Mouse (Mus musculus): ENCODE results near the gene Ccdc78.

Gene Ccdc78

GRCm38 (mm10) chr17:25834595-25835222, 48.3 kb downstream of the Ccdc78 start:
- peak in 1 of 2 experiments; percentile 32 for DNase-seq

- no peak for DNase-seq
These were observed 48.9 kb downstream of the Ccdc78 start for GRCm38 (mm10) chr17:25835301-25835700.

- DNase-seq = peak in 1 of 2 experiments; percentile 12
These were observed 49.4 kb downstream of the Ccdc78 start for GRCm38 (mm10) chr17:25835816-25836215.

- peak in 1 of 2 experiments; percentile 60 for DNase-seq
These were observed 50.2 kb downstream of the Ccdc78 start for GRCm38 (mm10) chr17:25836397-25837075.

- no peak for DNase-seq
These were observed 50.7 kb downstream of the Ccdc78 start, which contains the start of gene Rhbdl1 for GRCm38 (mm10) chr17:25837076-25837410. Gene Rhbdl1 (minus strand): TSS chr17:25837295.

- no peak for DNase-seq
These were observed 51.2 kb downstream of the Ccdc78 start for GRCm38 (mm10) chr17:25837533-25837932.

GRCm38 (mm10) chr17:25838904-25839303, 52.5 kb downstream of the Ccdc78 start:
- DNase-seq = no peak

GRCm38 (mm10) chr17:25839455-25840235, 53.3 kb downstream of the Ccdc78 start:
- DNase-seq = no peak

All from thymus, postnatal 36 days (tissue).